Mouse (Mus musculus): ENCODE data around the gene Ankmy1.

Gene Ankmy1

GRCm38 (mm10) chr1:92874011-92874410, 28.7 kb downstream of the Ankmy1 start:
- no peak for DNase-seq (ENCODE audit: low read depth, low spot score)

- no peak for DNase-seq (ENCODE audit: low read depth, low spot score)
Measured at GRCm38 (mm10) chr1:92872666-92873065, 30.0 kb downstream of the Ankmy1 start.

GRCm38 (mm10) chr1:92869985-92870384, 32.7 kb downstream of the Ankmy1 start:
- no peak for DNase-seq (ENCODE audit: low read depth, low spot score)

- DNase-seq (ENCODE audit: low read depth, low spot score), result no peak
Measured at GRCm38 (mm10) chr1:92866170-92866569, 36.5 kb downstream of the Ankmy1 start.

GRCm38 (mm10) chr1:92863268-92863667, 39.4 kb downstream of the Ankmy1 start:
- no peak for DNase-seq (ENCODE audit: low read depth, low spot score)

- no peak for DNase-seq (ENCODE audit: low read depth, low spot score)
Measured at GRCm38 (mm10) chr1:92861503-92861902, 41.2 kb downstream of the Ankmy1 start.

- DNase-seq (ENCODE audit: low read depth, low spot score), result no peak
Measured at GRCm38 (mm10) chr1:92852450-92852849, 50.3 kb downstream of the Ankmy1 start.

GRCm38 (mm10) chr1:92849938-92850574, 52.6 kb downstream of the Ankmy1 start:
- DNase-seq (ENCODE audit: low read depth, low spot score), result no peak

- DNase-seq (ENCODE audit: low read depth, low spot score), result no peak
Measured at GRCm38 (mm10) chr1:92849491-92849890, 53.2 kb downstream of the Ankmy1 start.

GRCm38 (mm10) chr1:92847873-92848839, 54.5 kb downstream of the Ankmy1 start:
- DNase-seq (ENCODE audit: low read depth, low spot score), result peak; percentile 63

GRCm38 (mm10) chr1:92845889-92846288, 56.8 kb downstream of the Ankmy1 start:
- DNase-seq (ENCODE audit: low read depth, low spot score), result no peak

- no peak for DNase-seq (ENCODE audit: low read depth, low spot score)
Measured at GRCm38 (mm10) chr1:92841427-92841826, 61.3 kb downstream of the Ankmy1 start.

GRCm38 (mm10) chr1:92840231-92840890, 62.3 kb downstream of the Ankmy1 start:
- DNase-seq (ENCODE audit: low read depth, low spot score), result no peak

- no peak for DNase-seq (ENCODE audit: low read depth, low spot score)
Measured at GRCm38 (mm10) chr1:92839211-92839610, 63.5 kb downstream of the Ankmy1 start.

- no peak for DNase-seq (ENCODE audit: low read depth, low spot score)
Measured at GRCm38 (mm10) chr1:92837931-92838833, 64.5 kb downstream of the Ankmy1 start.

- peak; percentile 86 for DNase-seq (ENCODE audit: low read depth, low spot score)
Measured at GRCm38 (mm10) chr1:92833987-92834706, 68.6 kb downstream of the Ankmy1 start.

- peak; percentile 87 for DNase-seq (ENCODE audit: low read depth, low spot score)
Measured at GRCm38 (mm10) chr1:92832011-92833010, 70.4 kb downstream of the Ankmy1 start.

GRCm38 (mm10) chr1:92831188-92832001, 71.3 kb downstream of the Ankmy1 start, which contains the start of gene Gpc1:
TSS of gene Gpc1 (plus strand) at chr1:92831645.
- peak; percentile 88 for DNase-seq (ENCODE audit: low read depth, low spot score)
